Mouse (Mus musculus) forebrain, embryonic 12.5 days (tissue): Measurements from ENCODE around the gene Fbxw8. TPM values are rescaled to one million over a fixed set of nuclear protein-coding genes. Genes with fewer than 3 reads are reported as not detected.

ENCODE experiments used
- ATAC-seq: fragments of 200-750 bp; cut with Nextera tagmentation; 2 replicates; pipeline ENCODE4 v1.8.0; 2017; ENCODE audit warnings: moderate TSS enrichment; ENCODE audit not compliant: low FRiP score
- H3K27ac ChIP-seq: fragments of 300-500 bp; sonication (generic); 2 replicates; pipeline ENCODE4 v1.5.1; 2016; ENCODE audit warnings: mild to moderate bottlenecking
- H3K27me3 ChIP-seq: fragments of 300-500 bp; sonication (generic); 2 replicates; pipeline ENCODE4 v1.6.1; 2016; ENCODE audit warnings: mild to moderate bottlenecking
- H3K36me3 ChIP-seq: fragments of 300-500 bp; sonication (generic); replicated peaks from 2 replicates; pipeline ENCODE4 v1.6.1; 2016; ENCODE audit warnings: mild to moderate bottlenecking
- H3K4me1 ChIP-seq: fragments of 300-500 bp; sonication (generic); 2 replicates; pipeline ENCODE4 v1.6.1; 2016
- H3K4me2 ChIP-seq: fragments of 300-500 bp; sonication (generic); 2 replicates; pipeline ENCODE4 v1.6.1; 2016; ENCODE audit warnings: mild to moderate bottlenecking, moderate library complexity
- H3K4me3 ChIP-seq: fragments of 300-500 bp; sonication (generic); replicated peaks from 2 replicates; pipeline ENCODE4 v1.5.1; 2016; ENCODE audit warnings: mild to moderate bottlenecking
- H3K9ac ChIP-seq: fragments of 300-500 bp; sonication (generic); 2 replicates; pipeline ENCODE4 v1.6.1; 2016; ENCODE audit warnings: mild to moderate bottlenecking
- H3K9me3 ChIP-seq: fragments of 300-500 bp; sonication (generic); 2 replicates; pipeline ENCODE4 v1.6.1; 2016
- WGBS: fragments of 180-500 bp; shearing (Covaris S2); methylation state at CpG from one replicate; pipeline ENCODE4 v1.1.7; 2016; 5-methylcytosine and 5-hydroxymethylcytosine counted together
- polyA plus RNA-seq: library from polyadenylated mRNA; unstranded; fragments of >200 nt; fragmentation: Nextera tagmentation; extraction: Ambion mirVana; gene quantifications from 2 replicates; pipeline ENCODE4 v1.2.1, GENCODE M21; 2016

Fbxw8 gene
- polyA plus RNA-seq, 1 experiment from 2014 or later, result 41.5 TPM

DNA sequence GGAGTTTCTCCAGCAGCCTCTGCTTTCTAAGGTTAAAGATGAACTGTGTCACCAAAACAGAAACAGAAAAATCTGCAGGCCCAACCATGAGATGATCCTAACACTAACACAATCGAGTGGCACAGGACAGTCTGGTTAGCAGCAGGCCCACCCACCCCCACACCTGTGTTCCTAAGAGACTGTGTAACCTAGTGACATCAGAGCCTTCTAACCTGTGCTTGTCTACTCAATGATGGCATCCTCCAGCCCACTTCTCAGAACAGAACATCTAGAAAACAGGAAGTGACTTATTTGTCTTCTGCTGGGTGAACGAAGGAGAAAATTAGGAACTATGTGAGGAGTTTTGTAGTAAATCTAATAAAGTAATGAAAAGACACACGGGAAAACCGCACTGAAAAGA, 33.3 kb downstream of the Fbxw8 start:
- H3K9me3 ChIP-seq, result no peaks in the 10 kb centered on the region
- 90% methylated on average over 4 of the region's 4 CpGs for WGBS
- H3K4me1 ChIP-seq, result peaks cover 26% of the 10 kb centered on the region
- no peak overlapping the region for H3K4me2 ChIP-seq
- no peak overlapping the region for H3K9ac ChIP-seq
- peaks cover 38% of the 10 kb centered on the region for H3K36me3 ChIP-seq
- no peaks in the 10 kb centered on the region for H3K27me3 ChIP-seq
- no peak overlapping the region for H3K4me3 ChIP-seq
- no peak overlapping the region for H3K27ac ChIP-seq
- no peak for ATAC-seq

- Histone ChIP-seq H3K4me2 (no peak overlapping the region), H3K27me3 (no peaks in the 10 kb centered on the region), H3K27ac (0 out of 2 replicates have a peak overlapping the region, but pooled peaks have one; percentile 26), H3K9me3 (no peaks in the 10 kb centered on the region), H3K36me3 (peaks cover 31% of the 10 kb centered on the region), H3K4me1 (peaks cover 33% of the 10 kb centered on the region), H3K9ac (no peak overlapping the region), H3K4me3 (no peak overlapping the region)
- 30% methylated on average over 2 of the region's 2 CpGs for WGBS
- no peak for ATAC-seq
These were observed 34.6 kb downstream of the Fbxw8 start for GRCm38 (mm10) chr5:118120670-118121069.

DNA sequence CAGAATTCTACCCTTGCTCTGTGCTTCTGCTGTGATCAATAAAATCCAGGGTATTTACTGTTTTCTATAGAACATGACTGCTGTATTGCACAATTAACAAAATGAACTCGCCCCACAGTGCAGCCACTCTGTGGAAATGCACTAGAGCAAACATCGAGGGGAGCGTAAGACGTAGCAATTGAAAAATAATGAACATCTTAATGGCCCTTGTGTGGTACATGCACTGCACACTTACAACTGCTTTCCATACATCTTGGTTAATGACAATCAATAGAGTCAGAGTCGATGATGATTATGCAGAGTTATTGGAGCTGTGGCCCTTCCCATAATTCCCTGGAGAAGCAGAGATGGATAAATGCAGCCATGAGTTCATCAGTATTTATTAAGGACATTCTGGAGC, 36.3 kb downstream of the Fbxw8 start:
- 84% methylated on average over 5 of the region's 5 CpGs for WGBS
- no peak overlapping the region for H3K4me3 ChIP-seq
- H3K9me3 ChIP-seq, result no peaks in the 10 kb centered on the region
- no peak overlapping the region for H3K4me2 ChIP-seq
- H3K9ac ChIP-seq, result no peak overlapping the region
- H3K27ac ChIP-seq, result peak overlapping the region; percentile 50
- peaks cover 35% of the 10 kb centered on the region for H3K4me1 ChIP-seq
- no peaks in the 10 kb centered on the region for H3K27me3 ChIP-seq
- H3K36me3 ChIP-seq, result 0 out of 2 replicates have a peak, but pooled peaks cover 17% of the 10 kb centered on the region
- no peak for ATAC-seq

- H3K4me1 ChIP-seq, result peaks cover 30% of the 10 kb centered on the region
- H3K36me3 ChIP-seq, result 0 out of 2 replicates have a peak, but pooled peaks cover 14% of the 10 kb centered on the region
- 80% methylated on average over 3 of the region's 3 CpGs for WGBS
These were observed 36.9 kb downstream of the Fbxw8 start for GRCm38 (mm10) chr5:118118351-118118750.

DNA sequence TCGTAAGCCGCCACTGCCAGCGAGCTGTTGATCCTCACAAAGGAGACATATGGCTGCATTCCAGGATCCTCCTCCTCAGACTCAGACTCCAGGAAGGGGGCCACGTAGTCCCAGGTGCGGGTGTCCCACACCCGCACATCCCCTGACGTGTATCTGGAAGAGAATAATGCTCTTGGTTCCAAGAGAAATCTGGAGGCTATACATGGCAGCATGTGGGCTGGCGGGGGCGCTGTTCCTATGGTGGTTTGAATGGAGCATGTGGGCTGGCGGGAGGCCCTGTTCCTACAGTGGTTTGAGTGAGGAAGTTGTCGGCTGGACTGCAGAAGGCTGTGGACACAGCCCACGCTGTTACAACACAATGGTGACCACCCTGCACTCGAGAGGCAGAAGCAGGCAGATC, 41.6 kb downstream of the Fbxw8 start:
- no peaks in the 10 kb centered on the region for H3K27me3 ChIP-seq
- no peak overlapping the region for H3K9ac ChIP-seq
- H3K9me3 ChIP-seq, result no peaks in the 10 kb centered on the region
- peaks cover 18% of the 10 kb centered on the region for H3K4me1 ChIP-seq
- peak overlapping the region; percentile 9; the same call in 1 of the 2 replicates for H3K27ac ChIP-seq
- no peak overlapping the region for H3K4me3 ChIP-seq
- peaks cover 39% of the 10 kb centered on the region for H3K36me3 ChIP-seq
- no peak overlapping the region for H3K4me2 ChIP-seq
- no peak for ATAC-seq
- 75% methylated on average over 13 of the region's 13 CpGs for WGBS

More at GRCm38 (mm10) chr5:118118351-118118750, 36.9 kb downstream of the Fbxw8 start:
- Histone ChIP-seq H3K4me2 (no peak overlapping the region), H3K27ac (peak overlapping the region; percentile 50), H3K9me3 (no peaks in the 10 kb centered on the region), H3K4me3 (no peak overlapping the region), H3K27me3 (no peaks in the 10 kb centered on the region), H3K9ac (no peak overlapping the region)
- ATAC-seq, result no peak

GRCm38 (mm10) chr5:118113043-118113442, 42.2 kb downstream of the Fbxw8 start:
- Histone ChIP-seq H3K27me3 (no peaks in the 10 kb centered on the region), H3K4me2 (no peak overlapping the region), H3K4me1 (peaks cover 22% of the 10 kb centered on the region), H3K36me3 (peaks cover 43% of the 10 kb centered on the region), H3K27ac (0 out of 2 replicates have a peak overlapping the region, but pooled peaks have one; percentile 25), H3K9me3 (no peaks in the 10 kb centered on the region), H3K4me3 (no peak overlapping the region), H3K9ac (no peak overlapping the region)
- 94% methylated on average over 7 of the region's 7 CpGs for WGBS
- ATAC-seq, result no peak

DNA sequence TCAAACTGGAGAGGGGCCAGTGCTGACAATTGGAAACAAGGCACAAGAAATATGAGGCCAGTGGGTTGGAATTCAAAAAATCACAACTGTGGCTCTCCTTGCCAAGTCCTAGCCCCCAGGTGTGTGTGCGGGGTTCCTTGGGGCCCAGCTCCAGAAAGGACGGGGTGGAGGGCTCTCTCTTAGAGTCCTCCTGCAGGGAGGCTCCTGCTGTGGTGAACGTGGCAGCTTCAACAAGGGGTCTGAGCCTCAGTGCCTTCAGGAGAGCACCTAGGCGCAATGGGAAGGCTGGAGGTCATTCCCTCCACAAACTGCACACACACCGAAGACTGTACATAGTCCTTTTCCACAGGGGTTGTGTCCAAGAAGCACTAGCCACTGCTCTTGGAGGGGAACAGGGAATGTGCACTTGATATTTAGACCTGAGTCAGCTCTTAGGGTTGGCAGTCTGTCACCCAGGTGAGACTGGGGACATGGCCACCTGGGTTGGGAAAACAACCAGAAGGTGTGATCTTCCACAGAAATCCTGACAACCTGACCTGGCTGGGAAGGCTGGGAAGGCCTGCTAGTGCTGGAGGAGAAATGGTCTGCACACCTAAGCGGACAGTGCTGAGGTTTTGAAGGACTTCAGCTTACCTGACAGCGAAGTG, 46.3 kb downstream of the Fbxw8 start:
- no peaks in the 10 kb centered on the region for H3K27me3 ChIP-seq
- no peak overlapping the region for H3K4me2 ChIP-seq
- peak overlapping the region; percentile 78 for H3K27ac ChIP-seq
- H3K4me1 ChIP-seq, result peaks cover 15% of the 10 kb centered on the region
- no peak overlapping the region for H3K4me3 ChIP-seq
- ATAC-seq, result no peak
- no peaks in the 10 kb centered on the region for H3K9me3 ChIP-seq
- peaks cover 59% of the 10 kb centered on the region for H3K36me3 ChIP-seq
- 84% methylated on average over 7 of the region's 7 CpGs for WGBS
- no peak overlapping the region for H3K9ac ChIP-seq

DNA sequence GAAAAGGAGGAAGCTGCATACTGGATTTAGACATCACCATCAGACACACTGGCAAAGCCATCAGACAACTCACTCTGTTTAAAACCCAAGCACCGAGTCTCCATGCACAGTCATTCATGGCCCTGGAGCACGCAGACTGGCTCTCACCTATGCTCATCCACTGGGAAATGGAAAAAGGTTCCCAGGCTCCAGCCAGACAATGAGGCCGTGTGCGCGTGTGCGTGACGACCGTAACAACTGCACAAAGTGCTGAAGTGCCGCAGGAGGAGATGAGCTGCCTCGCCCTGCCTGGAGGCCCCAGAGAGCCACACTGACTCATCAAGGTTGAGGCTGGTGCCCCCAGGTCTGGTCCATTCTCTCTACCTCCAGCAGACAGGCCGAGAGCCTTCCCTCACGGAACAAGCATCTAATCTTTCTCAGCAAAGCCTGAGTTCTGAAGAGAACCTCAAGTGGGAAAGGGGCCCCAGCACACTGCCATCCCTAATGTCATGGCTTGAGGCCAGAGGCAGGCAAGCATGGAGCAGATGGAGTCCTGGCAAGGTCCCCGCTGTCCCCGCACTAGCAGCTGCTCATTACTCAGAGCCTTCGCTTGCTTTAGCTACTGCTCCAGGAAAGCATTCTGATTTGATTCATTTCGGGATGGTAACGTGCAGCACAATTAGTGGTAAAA, 47.0 kb downstream of the Fbxw8 start:
- 80% methylated on average over 17 of the region's 17 CpGs for WGBS
- 0 out of 2 replicates have a peak, but pooled peaks have one; percentile 23 for ATAC-seq

DNA sequence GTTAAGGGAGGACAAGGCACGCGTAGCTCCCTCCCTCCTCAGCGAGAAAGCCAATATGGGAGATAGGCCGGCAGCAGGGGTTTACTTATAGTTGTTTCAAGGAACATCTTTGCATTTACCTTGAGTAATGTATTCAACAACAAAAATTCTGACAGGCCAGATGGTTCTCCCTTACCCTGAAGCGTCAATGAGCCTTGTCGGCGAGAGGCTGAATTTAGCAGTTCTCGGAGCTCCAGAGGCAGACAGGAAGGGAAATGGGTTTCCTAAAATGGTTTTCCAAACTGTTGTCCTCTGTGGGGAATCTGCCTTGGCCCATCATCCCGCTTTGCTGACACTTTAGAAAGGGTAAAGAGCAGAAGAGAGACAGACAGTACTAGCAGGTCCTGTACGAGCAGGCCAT, 48.6 kb downstream of the Fbxw8 start:
- Histone ChIP-seq H3K4me3 (no peak overlapping the region), H3K36me3 (peaks cover 51% of the 10 kb centered on the region), H3K4me1 (peaks cover 15% of the 10 kb centered on the region), H3K27ac (no peak overlapping the region), H3K9ac (no peak overlapping the region), H3K27me3 (no peaks in the 10 kb centered on the region), H3K4me2 (no peak overlapping the region), H3K9me3 (no peaks in the 10 kb centered on the region)
- 96% methylated on average over 10 of the region's 10 CpGs for WGBS
- no peak for ATAC-seq

More for the DNA sequence above, 47.0 kb downstream of the Fbxw8 start:
- Histone ChIP-seq H3K4me3 (no peak overlapping the region), H3K9me3 (no peaks in the 10 kb centered on the region), H3K9ac (no peak overlapping the region), H3K27me3 (no peaks in the 10 kb centered on the region), H3K4me2 (no peak overlapping the region), H3K27ac (peak overlapping the region; percentile 78), H3K4me1 (peaks cover 15% of the 10 kb centered on the region), H3K36me3 (peaks cover 59% of the 10 kb centered on the region)

GRCm38 (mm10) chr5:118105536-118105935, 49.7 kb downstream of the Fbxw8 start:
- peaks cover 39% of the 10 kb centered on the region for H3K36me3 ChIP-seq
- no peaks in the 10 kb centered on the region for H3K27me3 ChIP-seq
- H3K9ac ChIP-seq, result no peak overlapping the region
- no peak overlapping the region for H3K4me2 ChIP-seq
- H3K9me3 ChIP-seq, result no peaks in the 10 kb centered on the region
- ATAC-seq, result no peak
- 92% methylated on average over 8 of the region's 8 CpGs for WGBS
- H3K4me1 ChIP-seq, result peaks cover 17% of the 10 kb centered on the region
- H3K27ac ChIP-seq, result no peak overlapping the region
- no peak overlapping the region for H3K4me3 ChIP-seq

GRCm38 (mm10) chr5:118099870-118100478, 55.3 kb downstream of the Fbxw8 start:
- no peak for ATAC-seq
- Histone ChIP-seq H3K4me3 (no peak overlapping the region), H3K9me3 (no peaks in the 10 kb centered on the region), H3K27me3 (no peaks in the 10 kb centered on the region), H3K4me1 (peaks cover 20% of the 10 kb centered on the region), H3K4me2 (no peak overlapping the region), H3K36me3 (peaks cover 13% of the 10 kb centered on the region; the same call in 1 of the 2 replicates), H3K27ac (no peak overlapping the region), H3K9ac (no peak overlapping the region)
- WGBS, result 68% methylated on average over 8 of the region's 8 CpGs

- Histone ChIP-seq H3K9ac (no peak overlapping the region), H3K4me3 (no peak overlapping the region), H3K4me1 (peaks cover 20% of the 10 kb centered on the region), H3K4me2 (no peak overlapping the region), H3K36me3 (peaks cover 20% of the 10 kb centered on the region), H3K27me3 (no peaks in the 10 kb centered on the region), H3K9me3 (no peaks in the 10 kb centered on the region), H3K27ac (peak overlapping the region; percentile 50; the same call in 1 of the 2 replicates)
- no peak for ATAC-seq
- WGBS, result 70% methylated on average over 11 of the region's 11 CpGs
These were observed 56.0 kb downstream of the Fbxw8 start for GRCm38 (mm10) chr5:118099069-118099869.
